Mouse (Mus musculus) cerebellum, postnatal 25 days (tissue): ENCODE data around the gene Deaf1.

Source experiments
- DNase-seq, 2 experiments: peaks; one replicate each; pipeline ENCODE4 v3.0.0; 2021; ENCODE audit warnings: mixed read lengths in 2 of 2

Gene Deaf1

DNA sequence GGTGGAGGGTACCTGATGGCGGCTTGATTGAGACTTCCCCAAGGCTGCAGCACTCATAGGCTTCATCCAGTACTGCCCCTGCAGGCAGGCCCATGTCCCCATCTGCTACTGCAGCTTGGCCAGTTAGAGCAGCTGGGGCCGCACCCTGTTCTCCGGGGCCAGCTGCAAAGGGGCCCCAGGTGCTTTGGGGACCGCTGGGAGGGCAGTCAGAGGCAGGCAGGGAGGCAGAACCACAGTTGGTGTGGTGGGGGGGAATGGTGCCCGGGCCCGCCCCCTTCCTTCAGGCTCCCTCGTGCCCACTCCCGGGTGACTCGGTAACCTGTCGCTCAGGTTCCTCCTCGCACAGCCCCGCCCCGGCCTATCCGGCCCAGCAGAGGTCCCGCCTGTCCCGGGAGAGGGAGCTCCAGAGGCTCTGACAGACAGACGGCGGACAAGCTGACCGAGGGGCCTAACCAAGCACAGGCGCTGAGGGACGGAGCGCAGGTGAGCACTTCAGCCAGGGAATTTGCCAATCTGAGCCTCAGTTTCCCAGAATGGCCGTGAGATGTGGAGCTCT lies 11.2 kb upstream of the Deaf1 start, which contains the start of gene Eps8l2:
Gene Eps8l2 (plus strand): TSS at position 305 of the 556 bp plus-strand sequence.
- no peak for DNase-seq

DNA sequence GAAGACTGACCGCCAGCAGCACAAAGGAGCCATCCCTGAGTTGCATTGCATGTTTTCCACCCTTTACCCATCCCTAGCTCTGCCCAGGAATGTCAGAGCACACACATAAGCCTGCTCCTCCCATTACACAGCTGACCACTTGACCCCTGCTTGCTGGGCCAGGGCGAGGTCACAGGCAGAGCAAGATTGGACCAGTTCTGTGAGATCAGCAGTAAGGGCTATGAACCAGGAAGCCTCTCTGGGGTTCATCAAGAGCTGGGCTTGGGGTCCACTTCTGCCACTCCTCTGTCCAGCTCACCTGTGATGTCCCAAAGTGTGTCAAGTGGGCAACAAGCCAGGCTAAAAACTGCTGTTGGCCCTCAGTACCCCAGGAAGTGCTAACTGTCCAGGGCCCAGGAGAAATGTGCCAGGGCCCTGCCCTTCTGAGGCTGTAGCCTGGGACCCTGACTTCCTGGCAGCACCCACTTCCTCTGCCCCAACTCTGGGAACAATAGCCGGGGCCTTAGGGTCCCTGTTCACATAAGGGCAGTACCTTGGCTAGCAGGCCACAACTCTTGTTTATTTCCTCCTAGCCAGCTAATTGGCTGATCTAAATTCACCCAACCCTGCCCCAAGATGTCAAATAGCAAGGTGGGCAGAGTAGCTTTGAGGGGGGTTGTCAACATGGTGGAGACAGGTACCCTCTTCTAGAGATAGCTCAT lies 10.4 kb upstream of the Deaf1 start:
- DNase-seq, result no peak

DNA sequence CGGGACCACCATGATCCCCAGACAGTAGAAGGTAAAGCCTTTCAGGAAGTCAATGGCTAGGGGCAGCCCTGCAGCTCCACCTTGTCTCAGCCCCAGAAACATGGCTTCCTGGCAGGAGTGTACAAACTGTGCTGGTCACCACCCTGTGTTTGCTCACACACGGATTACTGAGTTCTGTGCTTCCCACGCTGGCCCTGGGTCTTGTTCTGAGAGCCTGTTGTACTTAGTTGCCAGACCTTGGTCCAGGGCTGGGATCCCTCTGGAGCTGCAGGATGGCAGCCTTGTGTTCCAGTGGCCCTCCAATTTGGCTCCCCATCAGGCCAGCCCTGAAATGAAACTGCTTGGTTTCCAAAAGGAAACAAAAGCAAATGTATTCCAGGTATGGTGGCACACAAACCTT lies 8.8 kb upstream of the Deaf1 start:
- DNase-seq, result no peak

DNA sequence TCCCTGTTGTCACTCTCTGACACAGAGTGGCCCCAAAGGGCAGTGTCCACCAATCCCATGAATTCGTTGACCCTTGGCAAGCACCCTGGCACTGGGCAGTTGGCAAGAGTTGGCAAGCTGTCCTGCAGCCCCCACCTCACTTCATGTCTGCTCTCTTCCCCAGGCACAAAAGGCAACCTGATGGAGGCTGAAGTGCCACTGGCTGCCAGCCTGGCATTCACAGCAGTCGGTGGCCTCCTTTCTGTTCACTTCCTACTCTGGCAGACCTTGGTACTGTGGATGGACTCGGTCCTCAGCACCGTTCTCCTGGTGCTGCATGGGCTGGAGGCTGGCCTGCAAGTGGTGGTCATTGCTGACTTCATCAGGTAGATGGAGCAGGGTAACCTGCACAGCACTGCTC lies 8.2 kb upstream of the Deaf1 start:
- peak; percentile 68 to 74 for DNase-seq

DNA sequence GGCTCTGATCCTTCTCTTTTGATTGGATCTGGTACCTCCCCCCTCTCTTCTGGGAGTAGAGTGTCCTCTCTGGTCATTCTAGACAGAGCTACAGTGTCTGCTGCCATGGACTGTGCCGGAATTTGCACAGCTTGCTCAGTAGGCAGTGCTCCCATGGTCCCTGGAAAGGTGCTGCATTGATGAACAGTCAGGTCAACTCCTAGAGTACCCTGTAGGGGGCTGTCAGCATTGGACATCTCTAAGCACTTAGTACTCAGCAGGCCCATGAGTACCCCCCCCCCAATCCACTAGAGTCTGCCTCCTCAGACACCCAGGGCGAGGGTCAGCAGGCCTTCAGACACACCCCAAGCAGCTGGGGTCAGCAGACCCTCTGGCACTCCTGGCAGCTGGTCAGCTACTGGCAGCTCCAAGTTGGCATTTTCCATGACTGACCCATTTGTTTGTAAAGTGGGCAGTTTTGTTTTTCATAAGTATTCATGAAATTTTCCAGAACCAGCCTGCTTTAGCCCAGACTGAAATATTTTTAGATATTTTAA lies 7.6 kb upstream of the Deaf1 start:
- peak in 1 of 2 experiments; percentile 45 for DNase-seq

DNA sequence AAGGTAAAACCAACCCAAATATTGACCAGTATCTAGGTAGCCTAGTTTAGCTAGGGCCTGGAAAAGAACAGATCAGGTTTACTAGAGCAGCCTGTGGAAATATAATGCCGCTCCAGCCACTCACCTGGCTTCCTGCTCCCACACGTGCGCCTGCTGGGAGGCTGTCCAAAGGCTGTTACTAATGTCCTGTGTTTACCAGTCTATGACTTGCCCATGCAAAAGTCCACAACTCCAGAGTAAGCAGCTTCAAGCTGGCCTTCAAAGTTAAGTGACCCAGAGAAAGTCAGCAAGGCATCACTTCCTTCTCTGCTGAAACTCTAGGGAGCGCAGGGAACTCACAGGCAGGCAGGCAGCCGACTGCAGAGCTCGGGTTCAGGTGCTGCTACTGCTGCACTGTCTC lies 4.5 kb upstream of the Deaf1 start:
- DNase-seq, result no peak

DNA sequence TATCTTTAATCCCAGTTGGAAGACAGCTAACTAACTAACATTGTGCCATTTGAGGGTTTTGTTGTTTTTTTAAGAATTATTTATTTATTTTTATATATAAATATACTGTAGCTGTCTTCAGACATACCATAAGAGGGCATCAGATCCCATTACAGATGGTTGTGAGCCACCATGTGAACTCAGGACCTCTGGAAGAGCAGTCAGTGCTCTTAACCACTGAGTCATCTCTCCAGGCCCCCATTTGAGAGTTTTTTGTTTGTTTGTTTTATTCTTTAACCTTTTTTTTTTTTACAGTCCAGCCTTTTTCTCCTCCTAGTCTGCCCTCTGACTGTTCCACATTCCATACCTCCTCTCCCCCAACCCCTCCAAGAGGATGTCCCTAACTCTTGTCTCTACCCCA lies 3.2 kb upstream of the Deaf1 start:
- DNase-seq, result no peak

DNA sequence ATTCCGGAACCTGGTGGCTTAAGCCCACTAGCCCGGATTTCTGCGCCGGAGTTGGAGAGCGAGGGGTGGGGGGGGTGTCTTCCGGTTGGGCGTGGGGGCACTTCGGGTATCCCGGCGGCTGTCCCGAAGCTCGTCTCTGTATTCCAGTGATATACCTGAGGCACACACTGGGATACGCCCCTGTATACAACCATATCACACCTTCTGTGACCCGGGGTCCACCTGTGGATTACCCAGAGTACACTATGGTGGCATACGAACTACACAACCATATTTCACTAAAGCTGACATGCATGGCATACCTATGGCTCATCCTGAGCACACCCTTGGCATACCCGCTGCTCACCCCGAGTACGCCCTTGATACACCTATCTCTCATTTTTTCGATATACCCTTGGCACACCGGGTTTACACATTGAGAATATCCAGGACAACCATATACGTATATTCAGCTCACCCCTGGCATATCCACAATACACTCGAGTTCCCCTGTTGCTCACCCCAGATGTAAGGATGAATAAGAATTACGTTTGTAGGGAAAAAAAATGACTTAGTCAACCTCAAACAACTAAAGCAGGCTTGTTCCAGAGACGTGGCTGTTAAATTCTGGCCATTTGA lies 992 bp upstream of the Deaf1 start:
- DNase-seq, result no peak

DNA sequence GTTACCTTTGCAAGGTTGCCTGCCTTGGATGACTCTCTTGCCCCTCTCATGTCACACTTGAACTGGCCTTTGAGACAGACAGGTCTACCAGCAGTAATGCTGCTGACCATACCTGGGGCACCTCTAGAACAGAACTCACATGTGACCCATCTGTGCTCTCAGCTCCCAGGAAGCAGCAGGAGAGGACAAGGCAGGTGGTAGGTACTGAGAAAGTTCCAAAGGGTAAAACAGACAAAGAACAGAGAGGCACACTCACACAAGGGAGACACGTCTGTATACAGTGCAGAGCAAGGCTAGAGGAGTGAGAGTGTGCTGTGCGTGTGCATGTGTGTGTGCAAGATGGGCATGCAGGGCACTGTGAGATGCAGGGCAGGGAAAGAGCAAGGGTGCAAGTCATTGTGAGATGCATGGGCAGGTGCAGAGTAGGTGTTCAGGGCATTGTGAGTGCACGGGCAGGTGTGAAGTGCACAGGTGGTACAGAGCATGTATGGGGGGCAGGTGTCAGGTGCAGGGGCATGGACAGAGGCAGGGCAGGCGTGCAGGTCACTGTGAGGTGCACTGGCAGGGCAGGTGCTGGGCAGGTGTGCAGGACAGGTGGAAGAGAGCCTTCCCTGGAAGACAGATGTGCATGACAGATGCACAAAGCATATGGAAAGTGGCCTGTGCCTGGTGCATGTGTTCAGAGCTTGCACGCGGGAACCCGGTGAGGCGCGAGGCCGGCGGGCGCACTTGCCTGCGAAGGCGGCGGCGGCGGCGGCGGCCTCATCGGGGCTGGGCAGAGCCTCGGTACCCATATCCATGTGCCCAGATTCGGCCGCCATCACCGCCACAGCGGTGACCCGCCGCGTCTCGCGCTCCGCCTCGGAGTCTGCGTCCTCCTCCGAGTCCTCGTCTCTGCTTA lies 694 bp downstream of the Deaf1 start:
- DNase-seq, result no peak

DNA sequence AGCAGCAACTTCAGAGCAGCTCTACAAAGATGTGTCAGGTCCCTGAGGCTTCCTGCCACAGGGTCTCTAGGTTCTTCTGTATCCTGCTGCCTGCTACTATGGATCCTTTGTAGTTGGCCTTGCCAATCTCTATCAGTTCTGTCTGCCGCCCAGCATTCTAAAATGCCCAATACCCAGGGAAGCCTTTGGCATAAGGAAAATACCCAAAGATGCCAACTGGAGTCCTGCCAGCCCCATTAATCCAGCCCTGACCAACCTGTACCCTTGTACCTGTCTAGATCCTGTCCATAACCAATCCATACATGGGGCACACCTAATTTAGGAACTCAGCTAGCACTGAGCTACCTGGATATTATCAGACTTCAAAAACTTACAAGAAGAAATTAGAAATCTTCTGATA lies 2.8 kb downstream of the Deaf1 start:
- DNase-seq, result peak; percentile 38 to 58

DNA sequence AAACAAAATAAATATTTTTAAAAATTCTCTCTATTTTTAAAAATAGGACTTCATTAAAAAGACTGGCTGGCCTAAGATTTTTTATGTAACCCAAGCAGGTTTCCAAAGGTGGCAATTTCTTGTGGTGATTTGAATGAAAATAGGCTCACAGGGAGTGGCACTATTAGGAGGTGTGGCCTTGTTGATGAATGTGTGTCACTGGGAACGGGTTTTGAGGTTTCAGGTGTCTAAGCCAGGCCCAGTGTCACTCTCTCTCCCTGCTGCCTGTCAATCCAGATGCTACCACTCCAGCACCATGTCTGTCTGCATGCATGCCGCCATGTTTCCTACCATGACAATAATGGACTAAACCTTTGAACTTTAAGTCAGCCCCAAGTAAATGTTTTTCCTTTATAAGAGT lies 8.0 kb downstream of the Deaf1 start:
- no peak for DNase-seq

DNA sequence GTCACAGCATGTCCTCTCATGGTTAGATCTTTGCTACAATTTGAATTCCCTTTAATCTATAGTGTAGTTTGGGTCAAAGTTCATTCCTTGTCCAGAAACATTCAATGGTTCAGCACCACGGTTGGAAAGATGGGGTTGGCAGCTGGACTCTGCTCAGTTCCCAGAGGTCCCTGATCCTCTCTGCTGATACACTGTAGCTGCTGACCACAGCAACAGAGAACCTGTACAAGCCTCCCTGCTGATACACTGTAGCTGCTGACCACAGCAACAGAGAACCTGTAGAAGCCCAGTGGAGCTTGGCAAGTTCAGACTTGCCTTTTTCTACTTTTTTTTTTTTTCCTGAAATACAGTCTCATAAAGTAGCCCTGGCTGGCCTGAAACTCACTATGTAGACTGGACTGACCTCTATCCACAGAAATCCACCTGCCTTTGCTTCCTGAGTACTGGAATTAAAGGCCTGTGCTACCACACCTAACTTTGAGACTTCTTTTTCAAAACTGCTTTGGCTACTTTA lies 9.8 kb downstream of the Deaf1 start:
- no peak for DNase-seq

DNA sequence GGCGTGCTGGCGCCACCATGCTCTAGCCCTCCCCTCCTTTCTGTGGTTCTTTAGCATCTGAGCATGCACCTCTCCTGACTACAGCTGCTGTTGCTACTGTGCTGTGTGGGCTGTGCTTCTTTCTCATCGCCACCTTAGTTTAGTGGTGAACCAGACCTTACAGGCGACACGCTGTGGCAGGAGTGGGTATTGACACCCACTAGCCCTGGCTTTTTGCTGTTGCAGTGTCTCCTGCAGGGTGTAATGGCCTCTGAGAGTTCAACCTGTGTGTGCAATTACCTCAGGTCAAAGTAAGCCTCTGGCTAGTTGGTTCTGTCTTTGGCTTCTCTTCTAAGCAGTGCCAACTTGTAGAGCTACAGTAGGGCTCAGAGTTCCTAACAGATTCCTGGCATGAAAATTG lies 11.5 kb downstream of the Deaf1 start:
- DNase-seq, result peak; percentile 55 to 72

DNA sequence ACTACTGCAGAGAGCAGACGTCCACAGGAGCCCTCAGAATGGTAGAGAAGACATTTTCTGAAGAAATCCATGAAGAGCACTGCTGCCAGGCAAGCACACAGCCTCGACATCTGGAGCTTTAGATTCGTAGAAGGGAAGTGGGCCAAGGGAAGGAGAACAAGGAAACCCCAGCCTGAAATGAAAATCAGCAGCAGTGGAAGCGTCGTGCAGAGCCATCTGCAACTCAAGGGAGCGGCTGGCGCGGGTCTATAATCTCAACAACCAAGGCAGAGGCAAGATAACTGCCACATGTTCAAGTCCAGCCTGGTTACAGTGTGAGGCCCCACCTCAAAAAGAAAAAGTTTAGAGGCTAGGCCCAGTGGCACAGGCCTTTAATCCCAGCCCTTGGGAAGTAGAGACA lies 12.4 kb downstream of the Deaf1 start:
- DNase-seq, result no peak

DNA sequence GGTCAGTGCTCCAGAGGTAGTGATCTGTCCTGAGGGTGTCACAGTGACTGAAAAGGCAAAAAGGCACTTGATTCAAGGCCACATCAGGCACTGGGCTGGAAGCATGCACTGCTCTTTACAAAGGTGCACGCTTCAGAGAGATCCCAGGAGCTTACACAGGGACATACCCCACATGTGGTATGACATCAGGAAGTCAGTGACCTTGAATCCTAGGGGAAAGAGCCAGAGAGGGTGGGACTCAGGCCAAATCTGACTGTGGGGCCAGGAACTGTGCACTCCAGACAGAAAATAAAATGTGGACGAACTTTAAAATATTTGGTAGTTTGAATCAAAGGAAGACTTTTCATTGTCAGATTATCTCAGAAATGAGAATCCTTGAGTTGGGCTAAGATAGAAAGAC lies 13.1 kb downstream of the Deaf1 start:
- no peak for DNase-seq

DNA sequence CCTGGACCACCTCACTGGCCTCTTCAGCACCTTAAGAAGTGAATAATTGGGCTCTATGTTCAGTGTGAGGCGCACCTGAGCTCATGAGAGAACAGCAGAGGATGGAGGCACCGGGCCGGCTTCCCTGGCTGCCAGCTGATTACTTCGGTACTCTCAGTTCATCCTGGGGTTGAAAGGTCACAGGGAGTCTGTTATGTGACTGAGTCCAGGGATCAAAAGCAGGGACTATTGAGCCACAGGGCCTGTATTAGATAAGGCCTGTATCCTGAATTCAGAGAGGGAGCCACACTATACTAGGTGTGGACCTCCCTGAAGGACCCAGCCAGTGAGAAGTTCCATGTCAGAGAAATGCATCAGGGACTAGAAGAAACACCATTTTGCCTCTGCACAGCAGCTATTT lies 23.0 kb downstream of the Deaf1 start:
- DNase-seq, result no peak

DNA sequence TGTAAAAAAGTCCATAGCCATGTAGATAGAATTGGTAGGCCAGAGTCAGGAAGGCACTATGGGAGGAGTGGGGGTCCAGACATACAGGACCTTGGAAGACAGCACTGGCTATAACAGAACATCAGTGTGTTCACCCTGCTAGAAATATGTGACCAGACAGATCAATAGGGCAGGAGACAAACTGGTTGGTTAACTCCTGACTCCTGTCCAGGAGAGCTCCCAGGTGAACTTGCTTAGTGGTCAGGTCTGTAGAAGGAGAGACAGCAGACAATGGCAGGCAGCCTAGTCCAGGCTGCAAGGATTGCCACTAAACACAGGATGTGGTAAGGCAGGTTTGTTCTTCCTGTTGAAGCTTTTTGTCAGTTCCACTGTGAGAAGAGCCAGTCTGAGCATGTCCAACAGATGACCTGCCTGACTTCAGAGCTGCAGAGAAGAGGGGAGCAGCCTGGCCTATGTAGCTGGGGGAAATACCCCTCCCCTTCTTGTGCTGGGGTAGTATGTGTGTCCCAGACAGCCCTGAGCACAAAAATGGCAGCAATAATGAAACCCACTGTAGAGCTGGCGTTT lies 24.7 kb downstream of the Deaf1 start:
- DNase-seq, result no peak

DNA sequence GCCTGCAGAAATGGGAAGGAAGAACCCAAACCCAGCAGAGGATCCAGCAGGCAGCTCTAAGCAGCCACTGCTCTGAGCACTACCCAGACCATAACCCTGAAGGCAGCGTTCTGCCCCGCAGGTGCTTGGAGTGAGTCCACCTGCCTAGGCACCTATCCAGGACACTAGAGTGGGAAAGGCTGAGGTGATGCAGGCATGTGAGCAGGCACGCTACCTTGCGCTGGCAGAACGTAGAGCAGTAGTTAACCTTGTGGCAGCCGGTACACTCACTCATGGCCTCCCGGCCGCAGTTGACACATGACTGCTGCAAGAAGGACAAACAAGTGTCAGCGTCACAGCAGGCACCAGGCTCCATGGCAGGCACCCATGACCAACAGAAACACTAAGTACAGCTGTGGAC lies 26.1 kb downstream of the Deaf1 start:
- DNase-seq, result peak; percentile 87 to 88

DNA sequence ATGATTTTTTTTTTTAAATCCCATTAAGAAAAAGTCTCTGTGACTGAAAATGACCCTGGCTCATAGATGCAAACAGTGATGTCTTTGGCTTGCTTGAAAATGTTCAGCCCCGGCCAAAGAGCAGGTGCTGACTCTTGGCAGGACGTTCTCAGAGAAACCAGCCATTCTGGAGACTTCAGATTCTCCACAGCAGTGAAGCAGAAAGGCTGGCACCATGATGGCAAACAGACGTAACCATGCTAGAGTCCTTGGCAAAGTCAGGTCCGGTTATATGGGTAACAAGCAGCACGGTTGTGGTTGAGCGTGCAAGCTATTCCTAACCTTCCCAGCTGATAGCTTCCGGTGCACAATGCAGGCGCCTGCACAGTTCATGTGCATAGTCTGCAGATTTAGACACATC lies 28.3 kb downstream of the Deaf1 start:
- DNase-seq, result peak; percentile 75 to 80

DNA sequence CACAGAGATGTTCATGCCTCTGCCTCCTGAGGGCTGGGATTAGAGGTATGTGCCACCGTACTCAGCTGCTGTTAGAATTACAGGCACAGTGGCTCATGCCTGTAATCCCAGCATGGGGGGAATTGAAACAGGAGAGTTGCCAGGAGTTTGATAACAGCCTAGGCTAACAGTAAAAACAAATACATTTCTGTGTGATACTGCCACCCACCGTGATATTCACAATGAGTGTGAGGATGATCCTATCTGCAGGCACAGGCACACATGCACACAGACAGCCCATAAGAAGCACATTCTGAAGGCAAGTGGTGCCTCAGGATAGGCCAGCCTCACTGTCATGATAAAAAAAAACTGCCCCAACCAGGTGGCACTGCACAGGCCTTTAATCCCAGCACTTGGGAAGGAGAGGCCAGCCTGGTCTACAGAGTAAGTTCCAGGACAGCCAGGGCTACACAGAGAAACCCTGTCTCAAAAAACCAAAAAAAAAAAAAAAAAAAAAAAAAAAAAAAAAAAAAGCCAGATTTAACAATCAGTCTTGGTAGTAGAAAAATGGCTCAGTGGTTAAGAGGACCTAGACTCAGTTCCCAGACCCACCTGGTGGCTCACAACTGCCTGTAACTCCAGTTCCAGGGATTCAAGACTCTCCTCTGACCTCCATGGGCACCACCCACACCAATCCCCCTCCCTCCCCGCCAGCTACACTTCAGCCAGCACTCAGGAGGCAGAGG lies 29.4 kb downstream of the Deaf1 start:
- no peak for DNase-seq

DNA sequence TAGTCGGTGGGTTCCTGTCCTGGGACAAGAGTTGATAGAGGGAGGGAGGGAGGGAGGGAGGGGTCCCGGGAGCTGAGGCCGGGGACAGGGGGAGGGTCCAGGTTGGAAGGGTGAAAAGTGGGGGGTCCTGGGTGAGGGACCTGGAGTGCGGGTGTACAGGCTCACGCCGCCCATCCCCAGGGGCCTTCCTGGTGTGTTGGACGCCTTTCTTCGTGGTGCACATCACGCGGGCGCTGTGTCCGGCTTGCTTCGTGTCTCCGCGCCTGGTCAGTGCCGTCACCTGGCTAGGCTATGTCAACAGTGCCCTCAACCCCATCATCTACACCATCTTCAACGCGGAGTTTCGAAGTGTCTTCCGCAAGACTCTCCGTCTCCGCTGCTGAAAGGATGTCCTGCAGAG lies 33.0 kb downstream of the Deaf1 start:
- no peak for DNase-seq
